Mouse (Mus musculus): Measurements from ENCODE around the gene Skap1. TPM values are rescaled to one million over a fixed set of nuclear protein-coding genes. Genes with fewer than 3 reads are reported as not detected.

The Skap1 gene
- polyA plus RNA-seq, 1 experiment = 1.5 TPM

- no peak for DNase-seq
- Histone ChIP-seq H3K27me3 (ENCODE audit: control insufficient read depth, insufficient read depth, low read length) (no peaks in the 10 kb centered on the region), H3K27ac (ENCODE audit: insufficient read depth, low read length) (no peak overlapping the region), H3K4me1 (ENCODE audit: control insufficient read depth, insufficient read depth, low read length) (no peaks in the 10 kb centered on the region), H3K4me3 (replicated peaks; ENCODE audit: insufficient read depth, low read depth, low read length) (no peak overlapping the region)
- WGBS = 97% methylated on average over 4 of the region's 4 CpGs
- TF ChIP-seq POLR2A (IDR thresholded peaks at IDR 0.05; ENCODE audit: borderline replicate concordance, insufficient read depth, low read length) = no peak
- TF ChIP-seq CTCF (IDR thresholded peaks at IDR 0.05; ENCODE audit: borderline replicate concordance, insufficient read depth, low read depth, low read length) = no peak
Measured at GRCm38 (mm10) chr11:96743891-96744290, 279.5 kb downstream of the Skap1 start.

- Histone ChIP-seq H3K4me3 (replicated peaks; ENCODE audit: insufficient read depth, low read depth, low read length) (no peak overlapping the region), H3K27ac (ENCODE audit: insufficient read depth, low read length) (no peak overlapping the region), H3K27me3 (ENCODE audit: control insufficient read depth, insufficient read depth, low read length) (no peaks in the 10 kb centered on the region), H3K4me1 (ENCODE audit: control insufficient read depth, insufficient read depth, low read length) (no peaks in the 10 kb centered on the region)
- TF ChIP-seq POLR2A (IDR thresholded peaks at IDR 0.05; ENCODE audit: borderline replicate concordance, insufficient read depth, low read length) (no peak), CTCF (IDR thresholded peaks at IDR 0.05; ENCODE audit: borderline replicate concordance, insufficient read depth, low read depth, low read length) (no peak)
- no peak for DNase-seq
- WGBS = 58% methylated on average over 6 of the region's 6 CpGs
Measured at GRCm38 (mm10) chr11:96746648-96747047, 282.3 kb downstream of the Skap1 start.

- WGBS = 80% methylated on average over 3 of the region's 3 CpGs
- H3K27me3 ChIP-seq (ENCODE audit: control insufficient read depth, insufficient read depth, low read length) = no peaks in the 10 kb centered on the region
- DNase-seq = no peak
- H3K27ac ChIP-seq (ENCODE audit: insufficient read depth, low read length) = no peak overlapping the region
- H3K4me1 ChIP-seq (ENCODE audit: control insufficient read depth, insufficient read depth, low read length) = no peaks in the 10 kb centered on the region
- no peak overlapping the region for H3K4me3 ChIP-seq (replicated peaks; ENCODE audit: insufficient read depth, low read depth, low read length)
- TF ChIP-seq CTCF (IDR thresholded peaks at IDR 0.05; ENCODE audit: borderline replicate concordance, insufficient read depth, low read depth, low read length) = no peak
- TF ChIP-seq POLR2A (IDR thresholded peaks at IDR 0.05; ENCODE audit: borderline replicate concordance, insufficient read depth, low read length) = no peak
Measured at GRCm38 (mm10) chr11:96747555-96747954, 283.2 kb downstream of the Skap1 start.

GRCm38 (mm10) chr11:96755298-96755697, 290.9 kb downstream of the Skap1 start:
- Histone ChIP-seq H3K4me1 (ENCODE audit: control insufficient read depth, insufficient read depth, low read length) (no peaks in the 10 kb centered on the region), H3K4me3 (replicated peaks; ENCODE audit: insufficient read depth, low read depth, low read length) (no peak overlapping the region), H3K27me3 (ENCODE audit: control insufficient read depth, insufficient read depth, low read length) (no peaks in the 10 kb centered on the region), H3K27ac (ENCODE audit: insufficient read depth, low read length) (no peak overlapping the region)
- DNase-seq = no peak
- WGBS = 95% methylated on average over 2 of the region's 2 CpGs
- TF ChIP-seq CTCF (IDR thresholded peaks at IDR 0.05; ENCODE audit: borderline replicate concordance, insufficient read depth, low read depth, low read length) = no peak
- no peak for TF ChIP-seq POLR2A (IDR thresholded peaks at IDR 0.05; ENCODE audit: borderline replicate concordance, insufficient read depth, low read length)

GRCm38 (mm10) chr11:96757421-96757820, 293.0 kb downstream of the Skap1 start:
- Histone ChIP-seq H3K27ac (ENCODE audit: insufficient read depth, low read length) (no peak overlapping the region), H3K27me3 (ENCODE audit: control insufficient read depth, insufficient read depth, low read length) (no peaks in the 10 kb centered on the region), H3K4me1 (ENCODE audit: control insufficient read depth, insufficient read depth, low read length) (peaks cover under 1% of the 10 kb centered on the region; the same call in 1 of the 2 replicates), H3K4me3 (replicated peaks; ENCODE audit: insufficient read depth, low read depth, low read length) (no peak overlapping the region)
- WGBS = 61% methylated on average over 4 of the region's 4 CpGs
- no peak for DNase-seq
- TF ChIP-seq CTCF (IDR thresholded peaks at IDR 0.05; ENCODE audit: borderline replicate concordance, insufficient read depth, low read depth, low read length) = no peak
- TF ChIP-seq POLR2A (IDR thresholded peaks at IDR 0.05; ENCODE audit: borderline replicate concordance, insufficient read depth, low read length) = no peak

- peaks cover 10% of the 10 kb centered on the region for H3K4me1 ChIP-seq (ENCODE audit: control insufficient read depth, insufficient read depth, low read length)
- no peak overlapping the region for H3K27ac ChIP-seq (ENCODE audit: insufficient read depth, low read length)
- TF ChIP-seq POLR2A (IDR thresholded peaks at IDR 0.05; ENCODE audit: borderline replicate concordance, insufficient read depth, low read length) = no peak
- TF ChIP-seq CTCF (IDR thresholded peaks at IDR 0.05; ENCODE audit: borderline replicate concordance, insufficient read depth, low read depth, low read length) = no peak
- H3K4me3 ChIP-seq (replicated peaks; ENCODE audit: insufficient read depth, low read depth, low read length) = no peak overlapping the region
- WGBS = 83% methylated on average over 5 of the region's 5 CpGs
- H3K27me3 ChIP-seq (ENCODE audit: control insufficient read depth, insufficient read depth, low read length) = no peaks in the 10 kb centered on the region
- no peak for DNase-seq
Measured at GRCm38 (mm10) chr11:96758402-96758801, 294.0 kb downstream of the Skap1 start.

- Histone ChIP-seq H3K27ac (ENCODE audit: insufficient read depth, low read length) (no peak overlapping the region), H3K4me1 (ENCODE audit: control insufficient read depth, insufficient read depth, low read length) (peaks cover 10% of the 10 kb centered on the region), H3K4me3 (replicated peaks; ENCODE audit: insufficient read depth, low read depth, low read length) (no peak overlapping the region), H3K27me3 (ENCODE audit: control insufficient read depth, insufficient read depth, low read length) (no peaks in the 10 kb centered on the region)
- TF ChIP-seq POLR2A (IDR thresholded peaks at IDR 0.05; ENCODE audit: borderline replicate concordance, insufficient read depth, low read length) (no peak), CTCF (IDR thresholded peaks at IDR 0.05; ENCODE audit: borderline replicate concordance, insufficient read depth, low read depth, low read length) (peak; percentile 75)
- DNase-seq = peak in 1 of 2 experiments; percentile 73
- 41% methylated on average over 3 of the region's 3 CpGs for WGBS
Measured at GRCm38 (mm10) chr11:96760042-96760441, 295.6 kb downstream of the Skap1 start.

- no peak overlapping the region for H3K4me3 ChIP-seq (replicated peaks; ENCODE audit: insufficient read depth, low read depth, low read length)
- H3K27me3 ChIP-seq (ENCODE audit: control insufficient read depth, insufficient read depth, low read length) = no peaks in the 10 kb centered on the region
- TF ChIP-seq POLR2A (IDR thresholded peaks at IDR 0.05; ENCODE audit: borderline replicate concordance, insufficient read depth, low read length) (no peak), CTCF (IDR thresholded peaks at IDR 0.05; ENCODE audit: borderline replicate concordance, insufficient read depth, low read depth, low read length) (no peak)
- 54% methylated on average over 7 of the region's 7 CpGs for WGBS
- no peak overlapping the region for H3K27ac ChIP-seq (ENCODE audit: insufficient read depth, low read length)
- no peak for DNase-seq
- H3K4me1 ChIP-seq (ENCODE audit: control insufficient read depth, insufficient read depth, low read length) = peaks cover 10% of the 10 kb centered on the region
Measured at GRCm38 (mm10) chr11:96761984-96762383, 297.6 kb downstream of the Skap1 start.
